Mouse (Mus musculus) small intestine, adult 2 months (tissue): ENCODE data around the gene Prkrip1.

Source experiments
- CTCF ChIP-seq: fragments of 200-500 bp; IDR thresholded peaks from 2 replicates; pipeline ENCODE4 v1.5.1; 2012; ENCODE audit warnings: low read depth, mild to moderate bottlenecking, control low read depth, inconsistent platforms, low read length, moderate library complexity, mixed read lengths; ENCODE audit not compliant: insufficient replicate concordance, insufficient read length; ENCODE audit errors: extremely low read depth
- POLR2A ChIP-seq: fragments of 200-500 bp; IDR thresholded peaks from 2 replicates; pipeline ENCODE4 v1.6.1; 2012; ENCODE audit warnings: low read depth, mild to moderate bottlenecking, control low read depth, inconsistent platforms, low read length, moderate library complexity

GRCm38 (mm10) chr5:136215958-136216357, 17.2 kb upstream of the Prkrip1 start:
- TF ChIP-seq CTCF (no peak), POLR2A (no peak)
